ENCODE assay signal across 8 mouse cellular contexts in genomic region chr14:76152162-76153002, GRCm38 (mm10). TPM values are rescaled to one million over a fixed set of nuclear protein-coding genes. Genes with fewer than 3 reads are reported as not detected.
DNase-seq lines count a peak whose midpoint lies in the region; ATAC-seq and TF ChIP-seq lines count a peak whose summit lies in the region.

No protein-coding gene starts in this region.

- H3K9ac ChIP-seq in ES-Bruce4 (ENCODE audit: low read depth, poor library complexity, severe bottlenecking), result peak overlapping the region; percentile 86
- peak overlapping the region; percentile 74 for H3K9ac ChIP-seq in forebrain, embryonic 13.5 days
- H3K9ac ChIP-seq in liver, postnatal 0 days (replicated peaks), result peak overlapping the region; percentile 80
- H3K9ac ChIP-seq in neural tube, embryonic 14.5 days (replicated peaks; ENCODE audit: low read depth, low read length), result peak overlapping the region; percentile 66

- H3K4me1 ChIP-seq in ES-Bruce4 (ENCODE audit: control insufficient read depth, insufficient read depth, low read length), result no peaks in the 10 kb centered on the region
- peaks cover 31% of the 10 kb centered on the region for H3K4me1 ChIP-seq in forebrain, embryonic 13.5 days
- peaks cover 27% of the 10 kb centered on the region for H3K4me1 ChIP-seq in liver, postnatal 0 days (ENCODE audit: insufficient read depth)
- H3K4me1 ChIP-seq in neural tube, embryonic 14.5 days (ENCODE audit: control insufficient read depth, insufficient read depth, low read length), result 0 out of 2 replicates have a peak, but pooled peaks cover 9% of the 10 kb centered on the region

- peak overlapping the region; percentile 50 for H3K4me2 ChIP-seq in forebrain, embryonic 13.5 days
- H3K4me2 ChIP-seq in liver, postnatal 0 days (ENCODE audit: low read depth, low read length), result peak overlapping the region; percentile 82
- H3K4me2 ChIP-seq in neural tube, embryonic 14.5 days (ENCODE audit: low read depth, low read length), result peak overlapping the region; percentile 51

- intact Hi-C loops in heart, postnatal 10 days (cut with DNase I), result loop anchor here (1.0 to 10.0 kb wide), 3 partner anchors 262 to 862 kb away; partner anchors contain the start of gene Tsc22d1

- TF ChIP-seq EP300 in ES-Bruce4 (IDR thresholded peaks at IDR 0.05; ENCODE audit: insufficient read depth, low read depth, low read length), result no peak
- no peak; the same call in 1 of the 2 replicates for TF ChIP-seq EP300 in liver, postnatal 0 days (IDR thresholded peaks at IDR 0.05; ENCODE audit: low read depth)

- H3K27me3 ChIP-seq in ES-Bruce4 (ENCODE audit: control insufficient read depth, insufficient read depth, low read length, poor library complexity, severe bottlenecking), result no peaks in the 10 kb centered on the region
- no peaks in the 10 kb centered on the region for H3K27me3 ChIP-seq in forebrain, embryonic 13.5 days
- no peaks in the 10 kb centered on the region for H3K27me3 ChIP-seq in liver, postnatal 0 days (ENCODE audit: insufficient read depth, low read length)
- H3K27me3 ChIP-seq in neural tube, embryonic 14.5 days (ENCODE audit: control insufficient read depth, insufficient read depth, low read length), result no peaks in the 10 kb centered on the region

- peak; percentile 87 for ATAC-seq in cerebellum, adult (ENCODE audit: insufficient number of reproducible peaks, low FRiP score, low TSS enrichment)
- ATAC-seq in forebrain, embryonic 13.5 days, result peak; percentile 94
- ATAC-seq in liver, postnatal 0 days, result peak; percentile 91
- peak; percentile 93 for ATAC-seq in neural tube, embryonic 14.5 days (ENCODE audit: low read depth)

- WGBS in forebrain, embryonic 13.5 days, result under 1% methylated on average over 41 of the region's 41 CpGs
- under 1% methylated on average over 41 of the region's 41 CpGs for WGBS in large intestine, adult 2 months
- under 1% methylated on average over 41 of the region's 41 CpGs for WGBS in liver, postnatal 0 days (ENCODE audit: insufficient replicate concordance)
- WGBS in neural tube, embryonic 14.5 days, result under 1% methylated on average over 41 of the region's 41 CpGs

- no peaks in the 10 kb centered on the region for H3K36me3 ChIP-seq in ES-Bruce4 (ENCODE audit: control insufficient read depth, insufficient read depth, low read length, poor library complexity, severe bottlenecking)
- H3K36me3 ChIP-seq in forebrain, embryonic 13.5 days (ENCODE audit: poor library complexity, severe bottlenecking), result no peaks in the 10 kb centered on the region
- no peaks in the 10 kb centered on the region for H3K36me3 ChIP-seq in liver, postnatal 0 days (replicated peaks; ENCODE audit: insufficient read depth, low read length)
- H3K36me3 ChIP-seq in neural tube, embryonic 14.5 days (ENCODE audit: control insufficient read depth, insufficient read depth, low read length), result no peaks in the 10 kb centered on the region

- TF ChIP-seq CTCF in ES-Bruce4 (IDR thresholded peaks at IDR 0.05; ENCODE audit: low read depth, low read length), result peak; percentile 30
- TF ChIP-seq CTCF in liver, postnatal 0 days (IDR thresholded peaks at IDR 0.05; ENCODE audit: low read depth), result peak; percentile 52

- peak; percentile 97 for DNase-seq in heart, postnatal 10 days
- DNase-seq in large intestine, adult 2 months (ENCODE audit: low read depth, low spot score), result peak; percentile 82
- peak; percentile 95 for DNase-seq in liver, postnatal 0 days
- DNase-seq in testis, postnatal 10 days (ENCODE audit: low spot score), result peak; percentile 95

- H3K27ac ChIP-seq in ES-Bruce4 (ENCODE audit: insufficient read depth, low read length), result peak overlapping the region; percentile 92
- peak overlapping the region; percentile 93 for H3K27ac ChIP-seq in forebrain, embryonic 13.5 days
- H3K27ac ChIP-seq in liver, postnatal 0 days (ENCODE audit: low read depth), result peak overlapping the region; percentile 94
- H3K27ac ChIP-seq in neural tube, embryonic 14.5 days (ENCODE audit: low read depth, low read length), result peak overlapping the region; percentile 87

- TF ChIP-seq POLR2A in ES-Bruce4 (IDR thresholded peaks at IDR 0.05; ENCODE audit: insufficient read depth, low read length), result peak; percentile 78

- H3K9me3 ChIP-seq in ES-Bruce4 (replicated peaks; ENCODE audit: control insufficient read depth, insufficient read depth, low read length, poor library complexity, severe bottlenecking), result no peaks in the 10 kb centered on the region
- H3K9me3 ChIP-seq in forebrain, embryonic 13.5 days (replicated peaks), result no peaks in the 10 kb centered on the region
- H3K9me3 ChIP-seq in liver, postnatal 0 days (ENCODE audit: low read length), result no peaks in the 10 kb centered on the region
- no peaks in the 10 kb centered on the region for H3K9me3 ChIP-seq in neural tube, embryonic 14.5 days (ENCODE audit: control insufficient read depth, low read length)

- peak overlapping the region; percentile 93 for H3K4me3 ChIP-seq in ES-Bruce4 (ENCODE audit: low read depth, low read length)
- H3K4me3 ChIP-seq in forebrain, embryonic 13.5 days, result peak overlapping the region; percentile 48
- peak overlapping the region; percentile 66 for H3K4me3 ChIP-seq in liver, postnatal 0 days (ENCODE audit: low read depth, low read length)
- peak overlapping the region; percentile 43 for H3K4me3 ChIP-seq in neural tube, embryonic 14.5 days (ENCODE audit: low read depth, low read length)

RNA-seq across cellular contexts. Expression of gene Nufip1, which starts 41.7 kb away (rescaled TPM):
- polyA plus RNA-seq in ES-Bruce4 (2011; ENCODE audit: insufficient read depth, insufficient read length, low read depth, missing spikeins), result 27.2 and 30.5 TPM in 2 replicates
- polyA plus RNA-seq in forebrain, embryonic 13.5 days (2015; fragmentation: Nextera tagmentation; extraction: Ambion mirVana), result 16.1 and 16.6 TPM in 2 replicates
- total RNA-seq in heart, postnatal 10 days (2021), result 1 to 10 TPM; 5.1 to 5.3 TPM
- polyA plus RNA-seq in large intestine, adult 2 months (2012; rRNA removed), result 2.1 and 2.9 TPM in 2 replicates
- 4.7 and 5.1 TPM in 2 replicates for polyA plus RNA-seq in liver, postnatal 0 days (2015; fragmentation: Nextera tagmentation; extraction: Ambion mirVana)
- 12.1 and 13.4 TPM in 2 replicates for polyA plus RNA-seq in neural tube, embryonic 14.5 days (2014; fragmentation: Nextera tagmentation; extraction: Ambion mirVana)

RNA-seq across cellular contexts. Expression of gene Gpalpp1, which starts 41.8 kb away (rescaled TPM):
- 27.5 and 30.5 TPM in 2 replicates for polyA plus RNA-seq in ES-Bruce4 (2011; ENCODE audit: insufficient read depth, insufficient read length, low read depth, missing spikeins)
- polyA plus RNA-seq in forebrain, embryonic 13.5 days (2015; fragmentation: Nextera tagmentation; extraction: Ambion mirVana), result 13.6 and 14.5 TPM in 2 replicates
- 10 to 100 TPM; 14.6 to 15.0 TPM for total RNA-seq in heart, postnatal 10 days (2021)
- 3.3 and 4.0 TPM in 2 replicates for polyA plus RNA-seq in large intestine, adult 2 months (2012; rRNA removed)
- polyA plus RNA-seq in liver, postnatal 0 days (2015; fragmentation: Nextera tagmentation; extraction: Ambion mirVana), result 2.6 and 3.2 TPM in 2 replicates
- polyA plus RNA-seq in neural tube, embryonic 14.5 days (2014; fragmentation: Nextera tagmentation; extraction: Ambion mirVana), result 10.4 and 15.4 TPM in 2 replicates

Comparison
In these comparisons a context has a peak if more than half of its experiments do, and no peak if none do; other contexts are left out.
1. Peak in every context shown above with its lines: DNase-seq, ATAC-seq, H3K4me3 ChIP-seq and H3K27ac ChIP-seq.
2. H3K4me3 ChIP-seq: peak in every context shown above with its lines; median percentile 93 in ES-Bruce4; 66 in liver, postnatal 0 days; 48 in forebrain, embryonic 13.5 days; 43 in neural tube, embryonic 14.5 days.